Mouse (Mus musculus) spleen, adult 2 months (tissue): Measurements from ENCODE around the gene Ampd3.

ENCODE experiments used
- CTCF ChIP-seq: fragments of 200-500 bp; IDR thresholded peaks from 2 replicates; pipeline ENCODE4 v1.5.1; 2011; ENCODE audit warnings: mild to moderate bottlenecking, inconsistent platforms; ENCODE audit not compliant: insufficient read depth, insufficient read length, insufficient replicate concordance; ENCODE audit errors: extremely low read depth
- POLR2A ChIP-seq: fragments of 200-500 bp; IDR thresholded peaks from 2 replicates; pipeline ENCODE4 v1.6.1; 2011; ENCODE audit warnings: low read depth, low read length, inconsistent platforms

DNA sequence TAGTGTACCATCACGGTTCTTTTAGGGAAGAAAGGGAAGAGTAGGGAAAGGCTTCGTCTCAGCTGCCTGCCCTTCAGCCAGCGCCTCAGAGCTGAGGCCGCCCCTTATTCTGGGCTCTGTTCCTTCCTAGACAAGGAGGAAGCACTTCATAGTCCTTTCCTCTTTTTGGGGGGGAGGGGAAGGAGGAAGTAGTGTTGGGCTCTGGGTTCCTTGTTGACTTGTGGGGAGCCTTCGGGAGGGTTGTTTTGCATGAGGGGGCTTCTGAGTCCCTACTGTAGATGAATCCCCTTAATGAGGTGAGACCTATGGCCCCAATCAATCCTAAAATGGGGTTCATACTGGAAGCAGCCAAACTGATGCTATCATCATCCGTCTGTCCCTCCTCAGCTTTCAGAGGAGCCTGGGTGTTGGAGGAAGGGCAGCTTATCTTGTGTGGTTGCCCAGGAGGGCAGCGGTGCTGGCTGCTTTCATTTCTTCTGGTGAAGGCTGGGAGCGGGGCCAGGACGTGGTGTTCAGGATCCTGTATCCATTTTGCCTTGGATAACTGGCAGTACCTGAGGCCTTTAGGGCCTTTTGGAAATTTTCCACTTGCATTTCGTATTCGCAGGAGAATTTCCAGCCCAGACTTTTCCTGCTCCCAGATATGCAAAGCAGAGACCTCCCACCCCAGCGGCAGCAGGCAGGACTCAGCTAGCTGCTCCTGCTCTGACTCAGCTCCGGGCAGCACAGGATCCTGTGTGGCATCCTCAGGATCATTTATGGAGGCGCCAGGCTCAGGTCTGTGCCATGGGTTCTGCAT lies 5.4 kb downstream of the Ampd3 start:
- TF ChIP-seq CTCF (no peak), POLR2A (no peak)
